Mouse (Mus musculus) stomach, postnatal 0 days (tissue): ENCODE results near the gene Cdk9. TPM values are rescaled to one million over a fixed set of nuclear protein-coding genes. Genes with fewer than 3 reads are reported as not detected.

Experiments used
- ATAC-seq: fragments of 200-750 bp; cut with Nextera tagmentation; 2 replicates; pipeline ENCODE4 v1.8.0; 2017; ENCODE audit not compliant: low FRiP score, low TSS enrichment
- DNase-seq: peaks from one replicate; pipeline ENCODE4 v3.0.0-alpha.2; 2016; ENCODE audit warnings: low spot score
- H3K27ac ChIP-seq: fragments of 300-500 bp; sonication (generic); replicated peaks from 2 replicates; pipeline ENCODE4 v1.5.1; 2014; ENCODE audit warnings: mild to moderate bottlenecking, control low read depth
- H3K27me3 ChIP-seq: fragments of 300-500 bp; sonication (generic); 2 replicates; pipeline ENCODE4 v1.6.1; 2014; ENCODE audit warnings: low read length; ENCODE audit not compliant: control insufficient read depth, insufficient read depth
- H3K36me3 ChIP-seq: fragments of 300-500 bp; sonication (generic); 2 replicates; pipeline ENCODE4 v1.6.1; 2014; ENCODE audit warnings: low read length, mixed read lengths; ENCODE audit not compliant: control insufficient read depth, insufficient read depth
- H3K4me1 ChIP-seq: fragments of 300-500 bp; sonication (generic); replicated peaks from 2 replicates; pipeline ENCODE4 v1.6.1; 2014; ENCODE audit warnings: antibody characterized with exemption; ENCODE audit not compliant: control insufficient read depth, insufficient read depth
- H3K4me2 ChIP-seq: fragments of 300-500 bp; sonication (generic); replicated peaks from 2 replicates; pipeline ENCODE4 v1.6.1; 2014; ENCODE audit warnings: low read depth, mild to moderate bottlenecking, control low read depth, moderate library complexity
- H3K4me3 ChIP-seq: fragments of 300-500 bp; sonication (generic); 2 replicates; pipeline ENCODE4 v1.5.1; 2014; ENCODE audit warnings: low read depth, low read length, control low read depth
- H3K9ac ChIP-seq: fragments of 300-500 bp; sonication (generic); 2 replicates; pipeline ENCODE4 v1.6.1; 2014; ENCODE audit warnings: mild to moderate bottlenecking, low read length, control low read depth, mixed read lengths
- H3K9me3 ChIP-seq: fragments of 300-500 bp; sonication (generic); 2 replicates; pipeline ENCODE4 v1.6.1; 2016; ENCODE audit warnings: low read length; ENCODE audit not compliant: control insufficient read depth
- CTCF ChIP-seq: IDR thresholded peaks from 2 replicates; pipeline ENCODE4 v1.5.1; 2016; ENCODE audit warnings: antibody characterized with exemption, low read depth, mild to moderate bottlenecking, moderate library complexity
- EP300 ChIP-seq: optimal IDR thresholded peaks from 2 replicates; pipeline ENCODE3; 2016; ENCODE audit warnings: antibody characterized with exemption
- WGBS: fragments of 180-500 bp; shearing (Covaris S2); extraction: QIAGEN DNeasy Blood & Tissue Kit; methylation state at CpG from one replicate; pipeline ENCODE4 v1.1.7; 2014; 5-methylcytosine and 5-hydroxymethylcytosine counted together
- polyA plus RNA-seq: library from polyadenylated mRNA; unstranded; fragments of >200 nt; fragmentation: Nextera tagmentation; extraction: Ambion mirVana; gene quantifications from 2 replicates; pipeline ENCODE4 v1.2.1, GENCODE M21; 2015

The Cdk9 gene
- polyA plus RNA-seq, 1 experiment from 2014 or later = 55.8 TPM

GRCm38 (mm10) chr2:32704021-32704421 lies 8.9 kb downstream of the Cdk9 start, which contains the start of gene Fpgs:
Gene Fpgs (minus strand): TSS chr2:32704145.
- no peaks in the 10 kb centered on the region for H3K27me3 ChIP-seq
- H3K4me1 ChIP-seq = no peaks in the 10 kb centered on the region
- H3K27ac ChIP-seq = no peak within 1 kb of the TSS
- no peaks in the 10 kb centered on the region for H3K9me3 ChIP-seq
- H3K36me3 ChIP-seq = peaks cover 22% of the 10 kb centered on the region
- no peak within 1 kb of the TSS for H3K4me3 ChIP-seq
- no peak within 1 kb of the TSS for H3K9ac ChIP-seq
- WGBS = 52% methylated on average over 2 of the region's 2 CpGs
- no peak for ATAC-seq
- no peak for TF ChIP-seq EP300
- TF ChIP-seq CTCF = no peak
- H3K4me2 ChIP-seq = no peak within 1 kb of the TSS
- no peak for DNase-seq

- Histone ChIP-seq H3K9me3 (no peaks in the 10 kb centered on the region), H3K27ac (no peak overlapping the region), H3K27me3 (no peaks in the 10 kb centered on the region), H3K36me3 (peaks cover 17% of the 10 kb centered on the region), H3K9ac (no peak overlapping the region), H3K4me2 (no peak overlapping the region), H3K4me1 (no peaks in the 10 kb centered on the region), H3K4me3 (no peak overlapping the region)
- TF ChIP-seq CTCF (no peak), EP300 (no peak)
- WGBS = 86% methylated on average over 8 of the region's 8 CpGs
- no peak for ATAC-seq
- no peak for DNase-seq
Observed at GRCm38 (mm10) chr2:32703046-32703445, 9.8 kb downstream of the Cdk9 start.

- Histone ChIP-seq H3K4me3 (no peak overlapping the region), H3K9ac (no peak overlapping the region), H3K9me3 (no peaks in the 10 kb centered on the region), H3K36me3 (peaks cover 8% of the 10 kb centered on the region; the same call in 1 of the 2 replicates), H3K27ac (no peak overlapping the region), H3K4me1 (no peaks in the 10 kb centered on the region), H3K27me3 (no peaks in the 10 kb centered on the region), H3K4me2 (no peak overlapping the region)
- 74% methylated on average over 14 of the region's 14 CpGs for WGBS
- TF ChIP-seq EP300 (no peak), CTCF (no peak)
- ATAC-seq (no peak), DNase-seq (no peak)
Observed at GRCm38 (mm10) chr2:32700966-32701743, 11.7 kb downstream of the Cdk9 start.

- H3K9ac ChIP-seq = no peak overlapping the region
- no peak for DNase-seq
- H3K27me3 ChIP-seq = no peaks in the 10 kb centered on the region
- no peak for TF ChIP-seq CTCF
- no peak for TF ChIP-seq EP300
- WGBS = 87% methylated on average over 6 of the region's 6 CpGs
- peaks cover 5% of the 10 kb centered on the region; the same call in 1 of the 2 replicates for H3K36me3 ChIP-seq
- no peak overlapping the region for H3K27ac ChIP-seq
- no peak overlapping the region for H3K4me3 ChIP-seq
- 0 out of 2 replicates have a peak, but pooled peaks have one; percentile 14 for ATAC-seq
- H3K9me3 ChIP-seq = no peaks in the 10 kb centered on the region
- H3K4me2 ChIP-seq = no peak overlapping the region
- no peaks in the 10 kb centered on the region for H3K4me1 ChIP-seq
Observed at GRCm38 (mm10) chr2:32699680-32700079, 13.2 kb downstream of the Cdk9 start.

- Histone ChIP-seq H3K36me3 (no peaks in the 10 kb centered on the region; the same call in 1 of the 2 replicates), H3K4me3 (peak overlapping the region; percentile 75), H3K27ac (peak overlapping the region; percentile 67; the same call in 1 of the 2 replicates), H3K4me2 (peak overlapping the region; percentile 95), H3K4me1 (peaks cover 4% of the 10 kb centered on the region), H3K9ac (no peak overlapping the region; the same call in 1 of the 2 replicates), H3K9me3 (no peaks in the 10 kb centered on the region), H3K27me3 (no peaks in the 10 kb centered on the region)
- DNase-seq = no peak
- TF ChIP-seq EP300 = no peak
- 82% methylated on average over 12 of the region's 12 CpGs for WGBS
- no peak for ATAC-seq
Observed at GRCm38 (mm10) chr2:32694691-32695090, 18.2 kb downstream of the Cdk9 start.

- Histone ChIP-seq H3K36me3 (no peaks in the 10 kb centered on the region; the same call in 1 of the 2 replicates), H3K27ac (peak overlapping the region; percentile 84), H3K27me3 (no peaks in the 10 kb centered on the region), H3K4me1 (peaks cover 4% of the 10 kb centered on the region), H3K4me2 (peak overlapping the region; percentile 95), H3K9me3 (no peaks in the 10 kb centered on the region), H3K4me3 (peak overlapping the region; percentile 75), H3K9ac (peak overlapping the region; percentile 87)
- WGBS = under 1% methylated on average over 51 of the region's 51 CpGs
- DNase-seq (peak; percentile 97), ATAC-seq (peak; percentile 97)
- TF ChIP-seq EP300 (no peak), CTCF (peak; percentile 88)
Observed at GRCm38 (mm10) chr2:32693823-32694411, 19.0 kb downstream of the Cdk9 start.
